Mouse (Mus musculus): ENCODE measurements around the gene Gm10720. TPM values are rescaled to one million over a fixed set of nuclear protein-coding genes. Genes with fewer than 3 reads are reported as not detected.
"Not testable (repeated sequence)": the region's sequence is repeated elsewhere in the genome, so short reads cannot be mapped to it uniquely, and the experiment has no call there.

Gene Gm10720
- polyA plus RNA-seq, 1 experiment = not detected

- H3K4me3 ChIP-seq (ENCODE audit: insufficient read depth, low read length); H3K27ac ChIP-seq (ENCODE audit: insufficient read depth, low read depth, low read length); H3K4me1 ChIP-seq (ENCODE audit: control insufficient read depth, insufficient read depth, low read length): not testable (repeated sequence)
Measured at GRCm38 (mm10) chr9:3019835-3020727, 4.6 kb downstream of the Gm10720 start.

DNA sequence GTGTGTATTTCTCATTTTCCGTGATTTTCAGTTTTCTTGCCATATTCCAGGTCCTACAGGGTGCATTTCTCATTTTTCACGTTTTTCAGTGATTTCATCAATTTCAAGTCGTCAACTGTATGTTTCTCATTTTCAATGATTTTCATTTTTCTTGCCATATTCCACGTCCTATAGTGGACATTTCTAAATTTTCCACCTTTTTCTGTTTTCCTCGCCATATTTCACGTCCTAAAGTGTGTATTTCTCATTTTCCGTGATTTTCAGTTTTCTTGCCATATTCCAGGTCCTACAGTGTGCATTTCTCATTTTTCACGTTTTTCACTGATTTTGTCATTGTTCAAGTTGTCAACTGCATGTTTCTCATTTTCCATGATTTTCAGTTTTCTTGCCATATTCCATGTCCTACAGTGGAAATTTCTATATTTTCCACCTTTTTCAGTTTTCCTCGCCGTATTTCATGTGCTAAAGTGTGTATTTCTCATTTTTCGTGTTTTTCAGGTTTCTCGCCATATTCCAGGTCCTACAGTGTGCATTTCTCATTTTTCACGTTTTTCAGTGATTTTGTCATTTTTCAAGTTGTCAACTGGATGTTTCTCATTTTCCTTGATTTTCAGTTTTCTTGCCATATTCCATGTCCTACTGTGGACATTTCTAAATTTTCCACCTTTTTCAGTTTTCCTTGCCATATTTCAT, 7.0 kb downstream of the Gm10720 start:
- H3K4me3 ChIP-seq (ENCODE audit: insufficient read depth, low read length); H3K4me1 ChIP-seq (ENCODE audit: control insufficient read depth, insufficient read depth, low read length): not testable (repeated sequence)

GRCm38 (mm10) chr9:3023312-3023984, 8.0 kb downstream of the Gm10720 start, which contains the start of gene Gm10718:
Gene Gm10718, plus strand, starts transcription at chr9:3023547.
- not testable (repeated sequence) for H3K4me3 ChIP-seq (ENCODE audit: insufficient read depth, low read length); H3K4me1 ChIP-seq (ENCODE audit: control insufficient read depth, insufficient read depth, low read length); H3K27ac ChIP-seq (ENCODE audit: insufficient read depth, low read depth, low read length)

More for the DNA sequence above, 7.0 kb downstream of the Gm10720 start:
- H3K27ac ChIP-seq (ENCODE audit: insufficient read depth, low read depth, low read length) = not testable (repeated sequence)

GRCm38 (mm10) chr9:3023985-3024648, 8.7 kb downstream of the Gm10720 start:
- not testable (repeated sequence) for H3K4me3 ChIP-seq (ENCODE audit: insufficient read depth, low read length); H3K27ac ChIP-seq (ENCODE audit: insufficient read depth, low read depth, low read length)

GRCm38 (mm10) chr9:3024912-3025467, 9.5 kb downstream of the Gm10720 start, which contains the start of gene Gm10717:
Gene Gm10717, plus strand, starts transcription at chr9:3025417.
- not testable (repeated sequence) for H3K4me1 ChIP-seq (ENCODE audit: control insufficient read depth, insufficient read depth, low read length); H3K27ac ChIP-seq (ENCODE audit: insufficient read depth, low read depth, low read length); H3K4me3 ChIP-seq (ENCODE audit: insufficient read depth, low read length)

More at GRCm38 (mm10) chr9:3023985-3024648, 8.7 kb downstream of the Gm10720 start:
- H3K4me1 ChIP-seq (ENCODE audit: control insufficient read depth, insufficient read depth, low read length) = not testable (repeated sequence)

DNA sequence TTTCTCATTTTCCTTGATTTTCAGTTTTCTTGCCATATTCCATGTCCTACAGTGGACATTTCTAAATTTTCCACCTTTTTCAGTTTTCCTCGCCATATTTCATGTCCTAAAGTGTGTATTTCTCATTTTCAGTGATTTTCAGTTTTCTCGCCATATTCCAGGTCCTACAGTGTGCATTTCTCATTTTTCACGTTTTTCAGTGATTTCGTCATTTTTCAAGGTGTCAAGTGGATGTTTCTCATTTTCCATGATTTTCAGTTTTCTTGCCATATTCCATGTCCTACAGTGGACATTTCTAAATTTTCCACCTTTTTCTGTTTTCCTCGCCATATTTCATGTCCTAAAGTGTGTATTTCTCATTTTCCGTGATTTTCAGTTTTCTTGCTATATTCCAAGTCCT, 10.2 kb downstream of the Gm10720 start:
- H3K4me3 ChIP-seq (ENCODE audit: insufficient read depth, low read length) = not testable (repeated sequence)

GRCm38 (mm10) chr9:3026136-3026535, 10.7 kb downstream of the Gm10720 start:
- H3K4me1 ChIP-seq (ENCODE audit: control insufficient read depth, insufficient read depth, low read length); H3K27ac ChIP-seq (ENCODE audit: insufficient read depth, low read depth, low read length); H3K4me3 ChIP-seq (ENCODE audit: insufficient read depth, low read length): not testable (repeated sequence)

More for the DNA sequence above, 10.2 kb downstream of the Gm10720 start:
- not testable (repeated sequence) for H3K27ac ChIP-seq (ENCODE audit: insufficient read depth, low read depth, low read length); H3K4me1 ChIP-seq (ENCODE audit: control insufficient read depth, insufficient read depth, low read length)

DNA sequence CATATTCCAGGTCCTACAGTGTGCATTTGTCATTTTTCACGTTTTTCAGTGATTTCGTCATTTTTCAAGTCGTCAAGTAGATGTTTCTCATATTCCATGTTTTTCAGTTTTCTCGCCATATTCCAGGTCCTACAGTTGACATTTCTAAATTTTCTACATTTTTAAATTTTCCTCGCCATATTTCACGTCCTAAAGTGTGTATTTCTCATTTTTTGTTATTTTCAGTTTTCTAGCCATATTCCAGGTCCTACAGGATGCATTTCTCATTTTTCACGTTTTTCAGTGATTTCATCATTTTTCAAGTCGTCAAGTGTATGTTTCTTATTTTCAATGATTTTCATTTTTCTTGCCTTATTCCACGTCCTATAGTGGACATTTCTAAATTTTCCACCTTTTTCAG, 11.3 kb downstream of the Gm10720 start:
- H3K4me1 ChIP-seq (ENCODE audit: control insufficient read depth, insufficient read depth, low read length); H3K27ac ChIP-seq (ENCODE audit: insufficient read depth, low read depth, low read length); H3K4me3 ChIP-seq (ENCODE audit: insufficient read depth, low read length): not testable (repeated sequence)

GRCm38 (mm10) chr9:3027200-3027599, 11.7 kb downstream of the Gm10720 start:
- not testable (repeated sequence) for H3K4me3 ChIP-seq (ENCODE audit: insufficient read depth, low read length); H3K27ac ChIP-seq (ENCODE audit: insufficient read depth, low read depth, low read length); H3K4me1 ChIP-seq (ENCODE audit: control insufficient read depth, insufficient read depth, low read length)

DNA sequence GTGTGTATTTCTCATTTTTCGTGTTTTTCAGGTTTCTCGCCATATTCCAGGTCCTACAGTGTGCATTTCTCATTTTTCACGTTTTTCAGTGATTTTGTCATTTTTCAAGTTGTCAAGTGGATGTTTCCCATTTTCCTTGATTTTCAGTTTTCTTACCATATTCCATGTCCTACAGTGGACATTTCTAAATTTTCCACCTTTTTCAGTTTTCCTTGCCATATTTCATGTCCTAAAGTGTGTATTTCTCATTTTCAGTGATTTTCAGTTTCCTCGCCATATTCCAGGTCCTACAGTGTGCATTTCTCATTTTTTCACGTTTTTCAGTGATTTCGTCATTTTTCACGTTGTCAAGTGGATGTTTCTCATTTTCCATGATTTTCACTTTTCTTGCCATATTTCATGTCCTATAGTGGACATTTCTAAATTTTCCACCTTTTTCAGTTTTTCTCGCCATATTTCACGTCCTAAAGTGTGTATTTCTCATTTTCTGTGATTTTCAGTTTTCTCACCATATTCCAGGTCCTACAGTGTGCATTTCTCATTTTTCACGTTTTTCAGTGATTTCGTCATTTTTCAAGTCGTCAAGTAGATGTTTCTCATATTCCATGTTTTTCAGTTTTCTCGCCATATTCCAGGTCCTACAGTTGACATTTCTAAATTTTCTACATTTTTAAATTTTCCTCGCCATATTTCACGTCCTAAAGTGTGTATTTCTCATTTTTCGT, 14.0 kb downstream of the Gm10720 start:
- not testable (repeated sequence) for H3K4me1 ChIP-seq (ENCODE audit: control insufficient read depth, insufficient read depth, low read length); H3K4me3 ChIP-seq (ENCODE audit: insufficient read depth, low read length); H3K27ac ChIP-seq (ENCODE audit: insufficient read depth, low read depth, low read length)

GRCm38 (mm10) chr9:3030677-3031318, 15.3 kb downstream of the Gm10720 start:
- H3K4me1 ChIP-seq (ENCODE audit: control insufficient read depth, insufficient read depth, low read length); H3K4me3 ChIP-seq (ENCODE audit: insufficient read depth, low read length); H3K27ac ChIP-seq (ENCODE audit: insufficient read depth, low read depth, low read length): not testable (repeated sequence)

- not testable (repeated sequence) for H3K4me3 ChIP-seq (ENCODE audit: insufficient read depth, low read length); H3K27ac ChIP-seq (ENCODE audit: insufficient read depth, low read depth, low read length)
Measured at GRCm38 (mm10) chr9:3034299-3034698, 18.8 kb downstream of the Gm10720 start, which contains the start of gene Gm17535. Gene Gm17535, plus strand, starts transcription at chr9:3034599.

DNA sequence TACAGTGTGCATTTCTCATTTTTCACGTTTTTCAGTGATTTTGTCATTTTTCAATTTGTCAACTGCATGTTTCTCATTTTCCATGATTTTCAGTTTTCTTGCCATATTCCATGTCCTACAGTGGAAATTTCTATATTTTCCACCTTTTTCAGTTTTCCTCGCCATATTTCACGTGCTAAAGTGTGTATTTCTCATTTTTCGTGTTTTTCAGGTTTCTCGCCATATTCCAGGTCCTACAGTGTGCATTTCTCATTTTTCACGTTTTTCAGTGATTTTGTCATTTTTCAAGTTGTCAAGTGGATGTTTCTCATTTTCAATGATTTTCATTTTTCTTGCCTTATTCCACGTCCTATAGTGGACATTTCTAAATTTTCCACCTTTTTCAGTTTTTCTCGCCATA, 21.1 kb downstream of the Gm10720 start, which contains the start of gene Gm10715:
Gene Gm10715, plus strand, starts transcription at position 301 of the 400 bp plus-strand sequence.
- H3K4me3 ChIP-seq (ENCODE audit: insufficient read depth, low read length); H3K4me1 ChIP-seq (ENCODE audit: control insufficient read depth, insufficient read depth, low read length); H3K27ac ChIP-seq (ENCODE audit: insufficient read depth, low read depth, low read length): not testable (repeated sequence)

More at GRCm38 (mm10) chr9:3034299-3034698, 18.8 kb downstream of the Gm10720 start, which contains the start of gene Gm17535:
- not testable (repeated sequence) for H3K4me1 ChIP-seq (ENCODE audit: control insufficient read depth, insufficient read depth, low read length)
